Mouse (Mus musculus) right cerebral cortex, postnatal 10 days (tissue): ENCODE measurements around the gene Zfp940.
"Not testable (repeated sequence)": the region's sequence is repeated elsewhere in the genome, so short reads cannot be mapped to it uniquely, and the experiment has no call there.

Source experiments
- DNase-seq, 2 experiments: peaks; one replicate each; pipeline ENCODE4 v3.0.0; 2021; ENCODE audit warnings: low spot score in 2 of 2

Gene Zfp940

DNA sequence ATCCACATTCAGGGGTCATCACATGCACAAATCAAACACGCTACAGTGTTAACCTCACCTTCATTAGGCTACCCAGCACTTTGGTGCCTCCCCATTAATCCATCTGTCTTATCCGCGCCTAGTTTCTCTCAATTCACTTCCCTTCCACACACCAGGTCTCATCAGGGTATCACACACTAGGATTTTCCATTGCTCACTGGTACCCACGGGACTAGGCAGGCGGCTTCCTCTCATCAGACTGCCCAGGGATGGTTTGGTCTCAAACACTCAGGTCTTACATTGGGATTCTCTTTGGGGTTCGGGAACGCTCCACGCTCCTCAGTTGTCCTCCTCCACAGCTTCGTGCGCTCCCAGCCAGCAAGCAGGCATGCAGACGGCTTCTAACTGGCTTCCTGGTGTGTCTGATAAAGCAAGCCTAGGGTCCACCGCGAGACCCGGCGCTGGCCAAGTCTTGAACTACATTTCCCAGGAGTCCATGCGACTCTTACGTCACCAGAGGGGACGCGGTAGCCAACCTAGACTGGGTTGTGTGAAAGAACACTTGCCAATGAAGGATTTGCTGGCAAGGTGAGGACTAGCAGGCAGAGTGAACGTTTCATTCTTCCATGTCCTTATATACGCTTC lies at the start of gene Zfp940:
Gene Zfp940, minus strand, starts transcription at position 451 of the 624 bp plus-strand sequence.
- DNase-seq: peak; percentile 93 to 95

DNA sequence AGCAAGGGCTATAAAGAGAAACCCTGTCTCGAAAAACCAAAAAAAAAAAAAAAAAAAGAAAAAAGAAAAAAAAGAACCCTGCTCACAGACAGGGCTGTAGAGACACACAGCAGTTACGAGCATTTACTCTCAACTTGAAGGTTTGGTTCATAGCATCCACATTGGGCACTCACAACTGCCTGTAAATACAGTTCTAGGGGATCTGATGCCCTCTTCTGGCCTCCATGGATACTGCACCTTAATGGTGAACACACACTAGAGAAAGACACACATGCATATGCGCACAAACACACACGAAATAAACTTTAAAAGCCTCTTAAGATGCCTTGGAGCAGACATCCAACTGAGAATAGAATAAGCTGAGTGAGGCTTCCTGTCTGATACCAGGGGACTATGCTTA lies 44.9 kb upstream of the Zfp940 start:
- no peak for DNase-seq

DNA sequence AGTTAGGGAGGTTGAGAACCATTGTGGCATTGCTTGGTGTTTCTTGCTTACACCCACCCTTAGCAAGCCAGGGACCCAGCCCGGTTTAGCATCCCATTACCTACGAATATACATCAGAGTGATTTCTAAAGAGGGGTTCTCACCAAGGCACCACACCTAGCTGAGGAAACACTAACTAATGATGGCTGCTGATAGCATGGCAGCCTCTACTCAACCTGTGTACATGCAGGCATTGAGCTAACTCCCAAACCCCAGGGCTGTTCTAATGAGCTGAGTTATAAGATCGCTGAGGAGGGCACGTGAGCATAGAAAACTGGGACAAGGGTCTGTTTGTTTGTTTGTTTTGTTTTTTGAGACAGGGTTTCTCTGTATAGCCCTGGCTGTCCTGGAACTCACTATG lies 39.3 kb upstream of the Zfp940 start:
- no peak for DNase-seq

DNA sequence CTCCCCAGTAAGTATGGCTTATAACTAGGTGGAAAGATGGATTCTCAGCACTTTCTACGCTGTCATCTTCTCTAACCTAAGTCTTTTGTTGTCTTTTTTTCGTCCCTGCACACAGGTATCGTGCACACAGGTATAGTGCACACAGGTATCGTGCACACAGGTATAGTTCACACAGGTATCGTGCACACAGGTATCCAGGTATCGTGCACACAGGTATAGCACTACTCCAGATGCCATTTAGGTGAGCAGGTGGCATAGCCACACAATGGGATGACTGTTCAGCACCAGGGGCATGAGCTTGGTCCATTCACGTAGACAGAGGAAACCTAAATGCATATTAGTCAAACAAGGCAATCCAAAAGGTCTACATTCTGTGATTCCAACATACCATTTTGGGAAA lies 37.0 kb upstream of the Zfp940 start:
- no peak for DNase-seq

DNA sequence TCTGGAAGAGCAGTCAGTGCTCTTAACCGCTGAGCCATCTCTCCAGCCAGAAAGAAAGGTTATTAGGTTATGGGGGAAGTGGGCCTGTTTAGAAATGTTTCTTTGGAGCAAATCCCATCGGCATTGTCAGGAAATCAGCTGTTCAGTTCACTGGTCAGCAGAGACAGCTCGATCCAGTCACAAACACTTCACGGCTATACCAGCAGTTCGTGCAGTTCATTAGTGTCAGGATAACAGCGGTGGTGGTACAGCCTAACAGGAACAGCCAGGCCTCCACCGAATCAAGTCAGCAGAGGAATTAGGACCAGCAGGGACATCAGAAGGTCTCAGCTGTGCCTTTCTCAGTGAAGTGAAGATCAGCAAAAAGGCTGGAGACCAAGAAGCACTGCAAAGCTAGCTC lies 27.4 kb upstream of the Zfp940 start:
- no peak for DNase-seq

DNA sequence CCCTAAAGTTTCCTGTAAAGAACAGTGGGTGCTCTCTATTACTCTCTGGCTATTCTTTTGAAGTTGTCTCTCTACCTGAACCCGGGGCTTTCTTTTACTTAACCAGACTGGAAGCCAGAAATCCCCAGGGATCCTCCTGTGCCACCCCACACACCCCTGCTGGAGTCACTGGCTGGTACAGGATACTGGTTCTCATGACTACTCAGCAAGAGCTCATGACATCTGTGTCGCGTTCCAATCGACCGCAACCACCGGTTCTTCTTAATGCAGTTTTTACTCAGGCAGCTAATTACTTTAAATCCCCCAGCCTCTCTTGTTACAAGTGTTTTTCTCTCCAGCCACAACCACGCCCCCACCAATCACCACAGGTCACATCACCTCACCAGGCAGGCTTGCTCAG lies 26.6 kb upstream of the Zfp940 start:
- DNase-seq: no peak

DNA sequence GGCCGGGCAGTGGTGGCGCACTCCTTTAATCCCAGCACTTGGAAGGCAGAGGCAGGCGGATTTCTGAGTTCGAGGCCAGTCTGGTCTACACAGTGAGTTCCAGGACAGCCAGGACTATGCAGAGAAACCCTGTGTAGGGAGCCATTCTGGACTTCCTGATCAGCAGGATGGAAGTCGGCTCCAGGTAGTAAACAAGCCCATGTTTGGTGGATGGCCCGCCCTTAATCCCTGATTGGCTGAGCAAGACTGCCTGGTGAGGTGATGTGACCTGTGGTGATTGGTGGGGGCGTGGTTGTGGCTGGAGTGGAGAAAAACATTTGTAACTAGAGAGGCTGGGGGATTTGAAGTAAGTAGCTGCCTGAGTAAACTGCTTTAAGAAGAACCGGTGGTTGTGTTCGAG lies 24.1 kb upstream of the Zfp940 start:
- not testable (repeated sequence) for DNase-seq

DNA sequence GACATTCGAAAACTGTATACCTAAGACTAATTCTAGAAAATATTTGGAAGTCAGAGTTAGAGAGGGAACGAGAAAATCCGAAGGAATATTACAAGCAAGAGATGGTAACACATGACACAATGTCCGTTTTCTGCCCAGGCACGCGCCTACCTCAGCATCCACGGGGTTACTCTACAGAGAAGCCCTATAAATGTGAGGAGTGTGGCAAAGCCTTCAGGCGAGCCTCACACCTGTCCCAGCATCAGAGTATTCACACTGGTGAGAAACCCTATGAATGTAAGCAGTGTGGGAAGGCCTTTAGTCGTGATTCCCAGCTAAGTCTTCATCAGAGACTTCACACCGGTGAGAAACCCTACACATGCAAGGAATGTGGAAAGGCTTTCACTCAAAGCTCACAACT lies 20.8 kb upstream of the Zfp940 start:
- no peak for DNase-seq

DNA sequence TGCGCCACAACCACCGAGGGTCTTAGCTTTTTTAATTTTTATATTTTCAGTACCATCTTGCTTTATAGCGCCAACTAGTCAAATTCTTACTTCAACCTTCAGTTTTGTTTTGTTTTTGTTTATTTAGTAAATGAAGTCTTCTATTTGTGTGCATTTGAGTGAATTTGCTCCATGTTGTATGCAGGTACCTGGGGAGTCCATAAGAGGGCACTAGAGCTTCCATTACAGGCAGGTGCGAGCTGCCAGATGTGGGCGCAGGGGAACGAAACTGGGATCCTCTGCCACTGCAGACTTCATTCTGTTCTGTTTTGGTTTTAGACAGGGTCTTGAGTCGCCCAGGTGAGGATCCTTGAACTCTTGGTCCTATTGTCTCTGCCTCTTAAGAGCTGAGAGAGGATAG lies 8.2 kb upstream of the Zfp940 start:
- DNase-seq: no peak

DNA sequence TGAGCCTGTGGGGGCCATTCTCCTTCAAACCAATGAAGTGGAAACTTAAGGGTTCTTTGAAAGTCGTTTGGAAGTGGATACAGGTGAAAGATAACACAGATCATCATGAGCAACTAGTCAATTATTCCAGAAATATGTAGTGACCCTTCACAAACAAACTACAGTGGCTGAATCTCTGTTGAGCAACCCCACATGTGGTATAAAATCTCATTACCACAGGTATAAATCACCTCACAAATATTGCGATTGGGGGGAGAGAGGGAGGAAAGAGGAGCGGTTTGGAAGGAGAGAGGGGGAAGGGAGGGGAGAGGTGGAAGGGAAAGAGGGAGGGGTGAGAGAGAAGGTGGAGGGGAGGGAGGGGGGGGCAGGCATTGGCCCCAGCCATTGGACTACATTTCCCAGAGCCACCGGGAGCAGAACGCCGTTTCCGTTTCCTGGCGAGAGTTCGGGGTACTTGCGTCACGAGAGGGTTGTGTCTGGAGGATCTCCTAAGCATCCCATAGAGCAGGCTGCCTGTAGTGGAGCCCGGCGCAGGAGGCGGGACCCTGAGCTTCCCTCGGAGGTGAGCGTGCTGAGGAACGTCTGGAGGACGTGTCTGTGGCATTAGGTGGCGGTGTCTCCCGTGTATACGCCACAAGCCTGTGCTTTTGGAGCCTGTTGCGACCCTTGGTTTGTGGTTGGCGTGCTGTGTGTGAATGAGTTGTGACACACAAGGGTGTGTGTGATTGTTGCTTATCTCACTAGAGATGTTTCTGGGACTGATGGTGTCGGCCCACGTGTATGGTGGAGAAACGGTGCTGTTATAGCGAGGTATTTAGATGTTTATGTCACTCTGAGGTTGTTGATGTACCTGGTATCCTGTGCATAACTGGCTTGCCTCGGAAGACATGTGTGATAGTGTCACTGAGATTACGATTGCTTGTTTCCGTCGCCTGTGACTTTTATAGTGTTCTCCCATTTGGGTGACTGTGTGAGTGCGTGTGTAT lies 6.4 kb upstream of the Zfp940 start, which contains the start of gene Zfp420:
Gene Zfp420, plus strand, starts transcription at position 448 of the 986 bp plus-strand sequence.
- DNase-seq: peak; percentile 96

DNA sequence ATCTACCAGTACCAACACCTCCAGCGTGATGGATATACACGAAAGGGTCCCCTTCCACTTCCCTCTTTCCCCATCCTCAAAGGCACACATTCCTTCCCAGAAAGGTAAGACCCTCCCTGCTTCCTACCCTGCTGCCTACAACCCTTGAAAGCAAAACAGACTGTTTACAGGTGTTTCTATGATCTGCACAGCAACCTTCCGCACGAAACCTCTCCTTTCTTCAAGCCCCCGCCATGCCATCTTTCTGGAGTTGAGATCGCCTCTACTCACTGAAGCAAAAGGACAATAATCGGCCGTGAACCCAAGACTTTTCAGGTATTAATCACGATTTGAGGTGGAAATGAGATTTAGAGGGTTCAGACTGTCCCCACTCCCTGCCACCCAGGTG lies 644 bp downstream of the Zfp940 start:
- no peak for DNase-seq

DNA sequence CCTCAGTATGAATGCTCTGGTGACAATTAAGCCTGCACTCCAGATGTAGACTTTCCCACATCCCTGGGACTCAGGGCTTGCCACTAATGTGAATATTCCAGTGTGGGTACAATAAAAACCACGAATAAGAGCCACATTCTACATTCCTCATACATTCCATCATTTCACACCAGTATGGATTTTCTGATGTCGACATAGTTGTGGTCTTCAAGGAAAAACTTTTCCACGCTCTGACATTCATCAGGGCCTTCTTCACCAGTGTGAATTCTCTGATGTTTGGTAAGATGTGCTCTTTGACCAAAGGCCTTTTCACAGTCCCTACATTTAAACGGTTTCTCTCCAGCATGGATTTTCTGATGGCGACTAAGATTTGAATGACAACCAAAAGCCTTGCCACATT lies 8.9 kb downstream of the Zfp940 start:
- DNase-seq: no peak

DNA sequence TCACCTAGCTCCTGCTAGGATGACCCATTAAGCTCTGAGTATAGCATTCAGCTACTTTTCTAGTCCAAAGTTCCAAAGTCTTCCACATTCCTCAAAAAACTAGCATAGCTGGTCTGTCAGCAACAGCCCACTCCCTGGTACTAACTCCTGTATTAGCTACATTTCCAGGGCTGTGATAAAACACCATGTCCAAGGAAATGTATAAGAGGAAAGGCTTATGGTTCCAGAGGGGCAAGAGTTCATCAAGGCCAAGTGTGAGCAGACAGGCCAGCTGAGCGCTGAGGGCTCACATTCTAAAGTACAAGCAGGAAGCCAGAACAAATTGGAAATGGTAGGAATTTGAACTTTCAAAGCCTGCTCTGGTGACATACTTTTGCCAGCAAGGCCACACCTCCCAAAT lies 11.4 kb downstream of the Zfp940 start:
- no peak for DNase-seq

DNA sequence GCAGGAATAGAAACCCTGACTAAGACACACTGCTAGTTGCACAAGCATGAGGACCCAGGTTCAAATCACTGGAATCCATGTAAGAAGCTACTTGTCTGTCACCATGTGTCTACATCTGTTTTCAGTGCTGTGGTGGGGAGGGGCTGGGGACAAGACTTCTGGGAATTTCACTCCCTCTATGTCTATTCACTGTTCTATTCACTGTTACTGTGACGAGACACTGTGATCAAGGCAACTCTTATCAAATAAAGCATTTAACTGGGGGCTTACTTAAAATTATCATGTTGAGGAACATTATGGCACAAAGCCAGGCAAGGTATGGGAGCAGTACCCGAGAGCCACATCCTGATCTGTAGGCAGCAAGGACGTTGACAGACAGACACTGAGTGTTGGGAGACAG lies 14.2 kb downstream of the Zfp940 start:
- DNase-seq: no peak

DNA sequence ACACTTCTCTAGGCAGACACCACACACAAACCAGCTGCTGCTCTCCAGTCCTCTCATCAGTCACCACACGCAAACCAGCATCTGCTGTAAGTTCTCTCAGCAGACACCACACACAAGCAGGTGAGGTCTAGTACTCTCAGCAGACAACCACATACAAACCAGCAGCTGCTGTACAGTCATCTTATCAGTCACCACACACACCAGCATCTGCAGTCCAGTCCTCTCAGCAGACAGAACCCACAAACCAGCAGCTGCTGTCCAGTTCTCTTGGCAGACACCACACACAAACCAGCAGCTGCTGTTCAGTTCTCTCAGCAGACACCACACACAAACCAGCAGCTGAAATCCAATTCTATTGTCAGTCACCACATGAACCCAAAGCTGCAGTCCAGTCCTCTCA lies 16.7 kb downstream of the Zfp940 start:
- no peak for DNase-seq

DNA sequence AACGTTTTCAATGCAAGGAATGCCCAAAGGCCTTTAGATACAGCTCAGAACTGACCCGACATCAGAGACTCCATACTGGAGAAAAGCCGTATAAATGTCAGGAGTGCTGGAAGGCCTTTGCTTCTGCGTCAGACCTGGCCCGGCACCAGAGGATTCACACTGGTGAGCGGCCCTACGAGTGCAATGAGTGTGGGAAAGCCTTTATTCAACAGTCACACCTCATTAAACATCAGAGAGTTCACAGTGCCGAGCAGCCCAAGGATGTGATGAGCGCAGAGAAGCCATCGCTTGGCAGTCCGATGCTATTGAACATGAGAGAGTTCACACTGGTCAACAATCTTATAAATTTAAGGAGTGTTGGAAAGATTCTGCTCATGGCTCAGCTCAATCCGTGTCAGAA lies 23.7 kb downstream of the Zfp940 start:
- no peak for DNase-seq

DNA sequence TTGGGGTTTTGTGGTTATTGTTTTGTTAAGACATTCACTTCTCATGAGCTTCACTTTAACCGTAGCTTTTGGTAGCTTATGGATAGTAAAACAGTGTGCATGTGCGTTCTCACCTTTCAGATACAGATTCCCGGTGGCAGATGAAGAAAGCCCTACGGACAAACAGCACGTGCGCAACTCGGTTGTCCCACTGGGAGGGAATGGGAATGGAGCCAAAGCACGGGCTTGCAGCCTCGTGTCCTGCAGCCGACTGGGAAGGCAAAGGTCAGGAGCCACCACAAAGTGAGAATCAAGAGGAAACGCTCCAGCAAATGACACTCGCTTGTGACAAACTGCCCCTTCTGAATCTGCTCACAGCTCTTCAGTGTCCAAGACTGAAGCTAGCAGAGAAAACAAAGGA lies 25.5 kb downstream of the Zfp940 start:
- no peak for DNase-seq

DNA sequence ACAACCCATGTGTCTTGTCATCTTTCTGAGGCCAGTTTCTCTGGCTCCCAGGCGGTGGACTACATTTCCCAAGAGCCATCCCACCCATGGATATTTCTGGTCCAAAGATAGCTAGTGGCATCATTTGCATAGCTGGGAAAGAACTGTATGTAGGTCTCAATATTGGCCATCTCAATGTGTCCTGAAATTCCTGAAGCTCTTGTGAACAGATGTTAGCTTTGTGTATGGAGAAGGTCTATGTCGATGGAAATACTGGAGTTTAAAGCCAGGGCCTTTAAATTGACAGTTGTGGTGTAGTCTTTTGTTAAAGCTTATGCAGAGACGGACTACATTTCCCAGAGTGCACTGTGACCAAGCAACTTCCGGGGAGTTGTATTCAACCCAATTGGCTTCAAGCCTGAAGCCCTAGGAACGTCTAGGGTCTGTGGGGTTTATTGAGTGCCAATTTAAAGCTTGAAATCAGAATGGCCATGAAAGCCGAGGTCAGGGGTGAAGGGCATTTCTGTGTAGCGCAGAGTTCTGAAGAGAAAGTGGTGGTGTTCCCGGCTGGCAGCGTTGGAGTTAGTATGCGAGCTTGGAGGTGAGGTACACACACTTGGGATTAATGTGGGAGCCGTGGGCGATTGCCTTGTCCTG lies 34.7 kb downstream of the Zfp940 start:
- DNase-seq: peak; percentile 80 to 85

DNA sequence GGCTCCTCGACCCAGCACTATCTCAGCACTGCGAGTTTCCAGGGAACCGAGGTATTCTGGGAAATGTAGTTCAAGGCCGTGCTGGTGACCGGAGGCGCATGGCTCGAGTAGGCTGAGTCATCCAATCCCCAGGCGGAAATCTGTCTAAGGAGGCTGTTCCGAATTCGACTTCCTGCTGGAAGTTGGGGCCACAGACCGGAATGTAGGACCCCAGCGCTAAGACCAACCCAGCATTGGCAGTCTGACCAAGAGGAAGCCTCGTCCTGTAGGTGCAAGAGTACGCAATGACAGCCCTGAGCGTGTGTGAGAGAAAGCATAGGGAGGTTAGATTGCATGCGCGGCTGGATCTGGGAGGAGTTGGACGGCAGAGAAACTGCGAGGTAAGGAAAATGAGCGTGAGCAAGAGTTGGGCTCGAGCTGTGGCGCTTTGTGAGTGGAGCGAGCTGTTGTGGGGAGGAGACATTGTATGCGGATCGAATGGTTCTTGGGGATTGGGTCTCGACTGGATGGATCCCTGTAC lies 37.5 kb downstream of the Zfp940 start, which contains the start of gene Zfp790:
Gene Zfp790, plus strand, starts transcription at position 205 of the 520 bp plus-strand sequence.
- DNase-seq: peak; percentile 94 to 97

DNA sequence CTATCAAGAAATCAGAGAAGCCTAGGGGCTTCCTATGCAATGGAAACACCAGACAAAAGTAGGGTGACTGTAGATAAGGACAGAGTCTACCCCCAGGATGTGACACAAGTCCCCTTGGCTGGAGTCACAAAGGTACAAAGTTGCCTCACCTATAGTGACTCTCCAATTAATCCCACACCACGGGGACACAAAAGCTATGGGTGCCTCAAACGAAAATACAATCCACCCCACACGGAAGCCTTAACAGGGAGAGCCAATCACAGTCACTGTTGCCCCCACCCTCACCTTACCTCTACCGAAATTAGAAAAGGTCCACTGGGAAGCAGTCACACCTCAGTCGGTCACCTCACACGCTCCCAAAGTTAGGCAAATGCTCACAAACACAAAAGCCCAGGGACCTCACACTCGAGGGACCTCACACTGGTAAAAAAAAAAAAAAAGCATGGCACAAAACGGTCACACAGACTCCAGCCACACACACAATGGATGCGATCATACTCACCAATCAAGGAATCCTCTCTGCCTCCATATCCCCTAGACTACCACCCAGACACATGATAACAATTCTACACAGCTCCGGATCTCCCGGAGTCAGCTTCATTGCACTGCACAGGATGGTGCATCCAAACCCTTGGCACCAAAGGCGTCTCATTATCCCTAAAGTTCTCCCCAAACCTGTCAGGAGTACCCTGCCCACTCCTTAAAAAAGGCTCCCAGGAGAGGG lies 38.2 kb downstream of the Zfp940 start:
- no peak for DNase-seq

DNA sequence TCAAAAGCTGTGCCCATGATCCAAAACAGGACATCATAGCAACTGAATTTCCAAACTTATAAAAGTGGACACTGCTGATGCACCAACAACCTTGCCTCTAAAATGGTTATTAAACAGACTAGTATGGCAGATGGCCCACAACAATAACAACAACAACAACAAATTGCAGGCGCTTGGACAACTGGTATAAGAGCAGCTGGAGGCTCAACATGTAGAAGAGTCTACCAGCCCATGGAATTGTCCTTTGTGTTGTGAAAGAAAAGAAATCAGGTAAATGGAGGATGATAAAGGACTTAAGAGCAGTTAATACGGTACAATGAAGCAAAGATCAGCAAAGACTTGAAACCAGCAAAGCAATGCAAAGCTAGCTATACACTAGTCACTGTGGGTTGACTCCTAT lies 39.1 kb downstream of the Zfp940 start:
- no peak for DNase-seq

DNA sequence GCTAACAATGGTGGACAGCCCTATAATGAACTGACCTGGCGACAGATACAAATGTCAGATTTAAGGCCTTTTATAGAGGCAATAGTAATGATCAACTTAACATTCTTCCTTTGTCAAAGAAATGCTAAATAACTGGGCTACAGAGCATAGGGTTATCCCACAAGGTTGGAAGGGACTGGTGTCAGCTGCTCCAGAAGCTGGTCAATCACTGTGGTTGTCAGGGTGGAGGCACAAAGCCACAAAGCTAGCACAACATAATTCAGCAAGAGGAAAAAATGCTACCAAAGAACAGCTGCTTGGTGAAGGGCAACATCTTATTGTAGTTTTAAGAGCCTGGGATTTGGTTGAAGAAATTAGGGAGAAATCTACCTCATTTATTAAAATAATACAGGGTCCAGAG lies 41.2 kb downstream of the Zfp940 start:
- DNase-seq: no peak
